Mouse (Mus musculus) retina, postnatal 7 days (tissue): ENCODE data around the gene Lmx1a.

Source experiments
- DNase-seq: peaks from one replicate; pipeline ENCODE4 v3.0.0-alpha.2; 2012; ENCODE audit warnings: low read depth, low spot score

Gene Lmx1a

DNA sequence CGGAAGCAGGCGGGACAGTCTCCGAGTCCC lies at the start of gene Lmx1a:
Gene Lmx1a, plus strand, starts transcription at position 6 of the 30 bp plus-strand sequence.
- no peak for DNase-seq

- peak; percentile 63 for DNase-seq
Measured at GRCm38 (mm10) chr1:167644866-167645537, 44.0 kb upstream of the Lmx1a start.

GRCm38 (mm10) chr1:167648670-167649069 lies 40.4 kb upstream of the Lmx1a start:
- DNase-seq = no peak

- no peak for DNase-seq
Measured at GRCm38 (mm10) chr1:167649122-167649633, 39.9 kb upstream of the Lmx1a start.

DNA sequence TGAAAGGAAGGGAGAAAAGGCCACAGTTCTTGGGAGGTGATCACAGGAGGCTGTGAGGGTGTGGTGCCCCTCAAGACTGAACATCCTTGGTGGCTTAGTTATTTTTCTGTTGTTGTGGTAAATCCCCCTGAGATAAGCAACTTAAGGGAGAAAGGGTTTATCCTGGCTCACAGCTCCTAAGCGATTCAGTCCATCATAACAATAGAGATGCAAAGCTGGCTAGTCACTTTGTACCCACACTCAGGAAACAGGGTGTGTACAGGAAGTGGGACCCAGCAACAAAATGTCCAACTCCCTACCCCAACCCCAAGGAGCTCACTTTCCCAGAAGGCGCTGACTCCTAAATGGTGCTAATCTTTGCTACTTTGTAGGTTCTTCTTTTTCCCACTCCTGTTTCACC lies 36.7 kb upstream of the Lmx1a start:
- DNase-seq = no peak

GRCm38 (mm10) chr1:167659065-167659464 lies 30.0 kb upstream of the Lmx1a start:
- DNase-seq = no peak

- DNase-seq = no peak
Measured at GRCm38 (mm10) chr1:167660521-167661101, 28.4 kb upstream of the Lmx1a start.

DNA sequence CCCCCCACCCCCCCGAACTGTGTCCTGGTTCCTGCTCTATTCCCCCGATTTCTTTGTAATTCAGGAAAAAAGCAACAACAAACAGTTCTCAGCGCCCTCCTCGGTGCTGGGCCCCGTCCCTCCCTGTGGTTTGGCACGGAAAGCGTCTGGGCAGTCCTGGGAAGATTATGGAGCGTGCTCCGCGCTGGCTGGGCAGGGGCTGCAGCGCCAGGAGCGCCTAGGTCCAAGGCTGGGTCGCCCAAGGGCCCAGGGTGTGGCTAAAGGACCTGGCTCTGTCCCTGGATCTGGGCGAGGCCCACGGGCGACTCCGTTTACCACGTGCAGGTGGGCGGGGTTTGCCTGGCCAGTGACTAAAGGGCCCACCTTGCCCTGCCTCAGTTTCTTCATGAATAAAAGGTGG lies 27.9 kb upstream of the Lmx1a start:
- no peak for DNase-seq

GRCm38 (mm10) chr1:167663136-167663535 lies 25.9 kb upstream of the Lmx1a start:
- DNase-seq = no peak

DNA sequence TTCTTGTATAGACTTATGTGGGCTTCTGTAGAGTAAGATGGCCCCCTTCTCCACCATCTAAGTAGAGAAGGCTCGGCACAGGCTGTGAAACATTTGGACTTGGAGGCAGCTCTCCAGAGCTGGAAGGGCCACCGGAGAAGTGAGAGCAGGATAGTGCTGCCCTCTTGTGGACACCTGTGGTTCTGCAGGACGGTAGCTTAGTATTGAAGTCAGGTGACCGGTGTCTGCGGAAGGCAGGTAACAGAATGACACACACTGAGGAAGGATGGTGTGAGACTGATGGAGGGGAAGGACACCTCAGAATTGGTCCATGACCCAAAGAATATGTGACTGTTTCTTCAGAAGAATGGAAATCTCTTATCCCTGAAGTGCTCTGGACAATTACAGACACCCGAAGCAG lies 19.2 kb upstream of the Lmx1a start:
- DNase-seq = peak; percentile 46

GRCm38 (mm10) chr1:167672433-167672987 lies 16.5 kb upstream of the Lmx1a start:
- no peak for DNase-seq

DNA sequence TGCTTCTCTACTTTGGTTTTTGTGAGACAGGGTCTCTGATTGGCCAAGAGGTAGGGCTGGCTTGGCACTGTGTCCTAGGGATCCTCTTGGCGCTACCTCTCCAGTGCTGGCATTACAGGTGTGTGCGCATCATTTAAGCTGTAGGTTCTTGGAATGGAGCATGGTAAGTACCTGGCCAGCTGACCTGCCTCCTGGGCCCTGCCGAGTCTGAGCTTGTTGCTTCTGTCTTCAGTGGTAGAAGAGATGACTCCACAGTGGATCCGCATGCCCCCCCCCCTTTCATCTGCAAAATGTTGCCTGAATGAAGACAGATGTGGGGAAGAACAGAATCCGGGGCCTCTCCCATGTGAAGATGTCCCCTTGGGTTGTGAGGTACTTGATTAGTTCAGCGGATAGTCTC lies 10.0 kb upstream of the Lmx1a start:
- DNase-seq = no peak

- DNase-seq = no peak
Measured at GRCm38 (mm10) chr1:167688001-167688346, 1.1 kb upstream of the Lmx1a start.

GRCm38 (mm10) chr1:167688347-167689231 lies 448 bp upstream of the Lmx1a start:
- no peak for DNase-seq

GRCm38 (mm10) chr1:167689262-167690137 lies 463 bp downstream of the Lmx1a start:
- DNase-seq = no peak

GRCm38 (mm10) chr1:167690138-167690710 lies 1.2 kb downstream of the Lmx1a start:
- no peak for DNase-seq

DNA sequence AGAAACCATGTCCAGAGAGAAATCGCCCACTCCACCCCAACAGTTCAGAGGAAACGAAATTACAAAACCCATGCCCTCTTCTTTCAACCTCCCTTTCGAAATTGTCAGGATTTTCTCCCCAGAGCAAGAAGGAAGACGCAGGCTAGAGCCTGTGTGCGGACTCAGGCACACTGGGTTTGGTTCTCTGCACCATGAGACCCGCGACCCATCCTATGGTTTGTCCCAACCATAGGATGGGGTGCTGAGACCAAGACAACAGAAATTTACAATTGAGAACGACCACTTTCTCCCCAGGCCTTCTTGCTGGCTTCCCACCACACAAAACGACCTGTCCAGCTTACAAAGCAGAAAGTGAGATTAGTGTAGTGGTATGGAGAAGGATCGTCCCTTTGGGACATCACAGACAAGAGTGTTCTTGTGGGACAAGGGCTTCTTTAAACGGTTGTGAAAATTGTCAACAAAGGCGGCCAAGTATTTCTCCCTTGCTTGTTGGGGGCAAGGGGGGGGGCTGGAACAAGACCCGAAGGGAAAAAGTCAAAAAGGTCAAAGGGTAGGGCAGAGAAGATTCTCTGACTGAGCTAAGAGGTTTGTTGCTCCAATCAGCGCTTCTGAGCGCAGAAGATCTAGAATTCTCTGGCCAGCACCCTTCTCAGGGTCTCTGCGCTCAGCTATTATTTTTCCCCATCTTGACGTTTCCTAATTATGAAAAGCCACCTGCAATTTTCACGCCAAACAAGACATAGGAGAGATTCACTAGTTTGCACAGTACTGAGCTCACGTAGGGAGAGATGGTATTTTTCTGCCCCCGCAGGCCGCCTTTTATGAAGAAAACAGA lies 1.9 kb downstream of the Lmx1a start:
- no peak for DNase-seq

- DNase-seq = no peak
Measured at GRCm38 (mm10) chr1:167691911-167692682, 3.1 kb downstream of the Lmx1a start.

DNA sequence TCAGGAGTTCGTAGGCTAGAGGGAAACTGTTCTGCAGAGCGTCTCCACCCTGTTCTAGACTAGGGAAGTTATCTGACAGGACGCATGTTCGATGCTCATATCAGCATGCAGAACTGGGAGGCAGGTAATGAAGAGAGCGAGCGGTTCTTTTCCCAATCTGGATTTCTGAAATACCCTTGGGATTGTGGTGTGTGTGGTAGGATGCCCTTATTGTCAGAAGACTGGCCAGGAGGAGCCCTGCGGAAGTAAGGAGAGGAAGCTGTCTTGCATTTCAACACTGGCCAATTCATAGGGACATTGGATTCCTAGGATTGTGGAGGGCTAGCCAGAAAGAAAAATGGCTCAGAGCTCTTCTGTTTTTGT lies 3.6 kb downstream of the Lmx1a start:
- no peak for DNase-seq
